Mouse (Mus musculus) liver, adult 2 months (tissue): ENCODE data around the gene Slc5a10.

ENCODE experiments used
- CTCF ChIP-seq: fragments of 200-500 bp; IDR thresholded peaks from 2 replicates; pipeline ENCODE4 v1.5.1; 2011; ENCODE audit warnings: low read depth, low read length, control low read depth
- POLR2A ChIP-seq: fragments of 200-500 bp; IDR thresholded peaks from 2 replicates; pipeline ENCODE4 v1.6.1; 2011; ENCODE audit warnings: low read length, control low read depth; ENCODE audit not compliant: insufficient read depth; ENCODE audit errors: extremely low read depth

DNA sequence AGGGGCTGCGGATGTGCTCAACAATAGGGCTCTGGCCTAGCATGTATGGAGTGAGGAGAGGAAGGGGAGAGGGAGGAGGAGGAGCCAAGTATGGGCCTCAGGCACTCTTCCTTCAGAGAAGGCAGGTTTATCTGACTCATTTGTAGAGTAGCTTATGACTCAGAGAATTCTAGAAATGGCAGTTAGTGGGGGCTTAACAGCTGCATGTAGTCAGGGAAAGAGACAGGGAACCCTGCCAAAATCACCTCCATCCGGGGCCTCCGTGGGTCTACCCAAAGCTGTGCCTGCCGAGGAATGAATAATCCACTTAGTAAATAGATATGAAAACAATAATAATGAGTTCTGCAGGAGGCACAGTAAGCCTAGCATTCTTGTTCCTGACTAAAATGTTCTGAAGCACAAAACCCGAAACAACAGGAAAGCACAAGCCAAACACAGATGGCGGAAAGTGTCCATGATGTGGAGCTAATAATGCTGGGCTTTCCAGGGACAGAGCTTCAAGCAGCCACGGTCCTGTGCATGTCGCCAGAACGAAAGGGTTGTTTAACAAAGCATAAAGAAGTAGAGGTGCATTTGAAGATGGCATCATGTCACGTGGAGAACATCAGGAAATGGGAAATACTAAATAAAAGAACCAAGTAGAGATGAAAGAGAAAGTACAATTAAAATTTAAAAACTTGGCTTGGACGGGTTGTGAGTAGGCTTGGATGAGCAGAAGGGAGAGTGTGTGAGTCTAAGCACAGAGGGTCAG, 75.9 kb downstream of the Slc5a10 start:
- TF ChIP-seq POLR2A (no peak), CTCF (no peak)
